Mouse (Mus musculus): ENCODE measurements around the gene Ubxn11. TPM values are rescaled to one million over a fixed set of nuclear protein-coding genes. Genes with fewer than 3 reads are reported as not detected.
A peak's percentile ranks its signal among the peaks of the same experiment; 100 is the strongest.

Ubxn11 gene
- total and polyA plus RNA-seq, 3 experiments: 6.0 to 38.8 (median 18.8) TPM

- peak overlapping the region; percentile 58 for H3K4me2 ChIP-seq (ENCODE audit: insufficient read depth, low read depth, poor library complexity, severe bottlenecking)
- in situ Hi-C loops (cut with MboI; ENCODE audit: low pct_ligation_motif_present, low pct_unique_long_range_greater_than_20kb, low sequenced_read_pairs): loop anchor here (25.0 kb wide), 1 partner anchor 495 kb away; the partner anchor contains the start of gene Gpn2
- peaks cover 4% of the 10 kb centered on the region for H3K9me3 ChIP-seq (replicated peaks; ENCODE audit: low read length)
- no peak for DNase-seq (ENCODE audit: extremely low read depth)
- dilution Hi-C loops (cut with MboI; ENCODE audit: extremely low pct_ligation_motif_present, extremely low pct_unique_long_range_greater_than_20kb, low sequenced_read_pairs): no loop called here
- peak overlapping the region; percentile 71 for H3K9ac ChIP-seq (ENCODE audit: insufficient read depth, low read depth)
- H3K79me2 ChIP-seq (replicated peaks; ENCODE audit: control insufficient read depth, extremely low read depth, insufficient read depth, poor library complexity, severe bottlenecking): no peaks in the 10 kb centered on the region
- H3K4me1 ChIP-seq (ENCODE audit: control insufficient read depth in 1 of 2, insufficient read depth in 2 of 2): peaks cover 4 to 28% of the 10 kb centered on the region in 2 experiments
- no peaks in the 10 kb centered on the region for H3K27me3 ChIP-seq (replicated peaks)
- peak overlapping the region; percentile 18; the same call in 1 of the 2 replicates for H3K27ac ChIP-seq (ENCODE audit: insufficient read depth, low read depth)
- H3K4me3 ChIP-seq (replicated peaks in 1 of 3; ENCODE audit: low read depth in 2 of 3, low read length in 2 of 3, poor library complexity in 1 of 3): peak overlapping the region; percentile 52 to 60 (median 56)
- no peak for TF ChIP-seq ZKSCAN1 (IDR thresholded peaks at IDR 0.05; ENCODE audit: borderline replicate concordance, low read depth, low read length)
- TF ChIP-seq NELFE (IDR thresholded peaks at IDR 0.05; ENCODE audit: low read depth, low read length): no peak
- TF ChIP-seq PAX5 (IDR thresholded peaks at IDR 0.05; ENCODE audit: low read length): no peak
- no peak for TF ChIP-seq MAX (IDR thresholded peaks at IDR 0.05; ENCODE audit: low read length)
- no peak for TF ChIP-seq ETS1 (conservative IDR thresholded peaks at IDR 0.05; ENCODE audit: low read depth, low read length)
- TF ChIP-seq CHD2 (IDR thresholded peaks at IDR 0.05; ENCODE audit: low read length): no peak
- TF ChIP-seq ZC3H11A (IDR thresholded peaks at IDR 0.05; ENCODE audit: low read depth, low read length): no peak
- no peak for TF ChIP-seq ZNF384 (IDR thresholded peaks at IDR 0.05; ENCODE audit: low read depth, low read length)
- TF ChIP-seq GABPA (IDR thresholded peaks at IDR 0.05; ENCODE audit: insufficient replicate concordance, low read depth, low read length): no peak
- no peak for TF ChIP-seq TBP (conservative IDR thresholded peaks at IDR 0.05; ENCODE audit: low read depth, low read length)
- no peak for TF ChIP-seq USF2 (conservative IDR thresholded peaks at IDR 0.05; ENCODE audit: low read depth, low read length)
- no peak for TF ChIP-seq RCOR1 (conservative IDR thresholded peaks at IDR 0.05; ENCODE audit: low read depth, low read length)
- TF ChIP-seq JUND (conservative IDR thresholded peaks at IDR 0.05; ENCODE audit: low read depth, low read length): no peak
- TF ChIP-seq MXI1 (IDR thresholded peaks at IDR 0.05; ENCODE audit: low read depth, low read length): no peak
- no peak for TF ChIP-seq MYC (IDR thresholded peaks at IDR 0.05; ENCODE audit: low read depth, low read length)
- no peak for TF ChIP-seq UBTF (IDR thresholded peaks at IDR 0.05; ENCODE audit: low read depth, low read length)
- no peak for TF ChIP-seq ELF1 (IDR thresholded peaks at IDR 0.05; ENCODE audit: low read depth, low read length)
- no peak for TF ChIP-seq NRF1 (IDR thresholded peaks at IDR 0.05; ENCODE audit: low read depth, low read length)
- TF ChIP-seq MEF2A (IDR thresholded peaks at IDR 0.05; ENCODE audit: borderline replicate concordance, low read depth, low read length): no peak
- TF ChIP-seq IRF4 (IDR thresholded peaks at IDR 0.05; ENCODE audit: low read depth, low read length): no peak
- peaks cover 3 to 22% of the 10 kb centered on the region in 2 experiments for H3K36me3 ChIP-seq (replicated peaks in 1 of 2; ENCODE audit: control insufficient read depth in 1 of 2, insufficient read depth in 1 of 2, low read length in 1 of 2)
Observed at GRCm38 (mm10) chr4:134082460-134082859, 19.9 kb upstream of the Ubxn11 start.

GRCm38 (mm10) chr4:134084999-134085398, 17.4 kb upstream of the Ubxn11 start:
- DNase-seq (ENCODE audit: extremely low read depth): no peak
- H3K27ac ChIP-seq (ENCODE audit: insufficient read depth, low read depth): no peak overlapping the region
- in situ Hi-C loops (cut with MboI; ENCODE audit: low pct_ligation_motif_present, low pct_unique_long_range_greater_than_20kb, low sequenced_read_pairs): loop anchor here (25.0 kb wide), 1 partner anchor 498 kb away; the partner anchor contains the start of gene Gpn2
- TF ChIP-seq CTCF (conservative IDR thresholded peaks at IDR 0.05 in 1 of 2, IDR thresholded peaks at IDR 0.05 in 1 of 2; ENCODE audit: low read depth in 2 of 2, low read length in 2 of 2) (peak; percentile 10 to 59; a peak in 2 of 4 replicates), PAX5 (IDR thresholded peaks at IDR 0.05; ENCODE audit: low read length) (no peak)
- peaks cover 15 to 44% of the 10 kb centered on the region in 2 experiments for H3K36me3 ChIP-seq (replicated peaks in 1 of 2; ENCODE audit: control insufficient read depth in 1 of 2, insufficient read depth in 1 of 2, low read length in 1 of 2)
- H3K9ac ChIP-seq (ENCODE audit: insufficient read depth, low read depth): no peak overlapping the region
- H3K9me3 ChIP-seq (replicated peaks; ENCODE audit: low read length): peaks cover 4% of the 10 kb centered on the region
- H3K27me3 ChIP-seq (replicated peaks): no peaks in the 10 kb centered on the region
- no peaks in the 10 kb centered on the region for H3K79me2 ChIP-seq (replicated peaks; ENCODE audit: control insufficient read depth, extremely low read depth, insufficient read depth, poor library complexity, severe bottlenecking)
- no peak overlapping the region for H3K4me3 ChIP-seq (replicated peaks in 1 of 3; ENCODE audit: low read depth in 2 of 3, low read length in 2 of 3, poor library complexity in 1 of 3)
- H3K4me1 ChIP-seq (ENCODE audit: control insufficient read depth in 1 of 2, insufficient read depth in 2 of 2): peaks cover 4 to 32% of the 10 kb centered on the region in 2 experiments
- dilution Hi-C loops (cut with MboI; ENCODE audit: extremely low pct_ligation_motif_present, extremely low pct_unique_long_range_greater_than_20kb, low sequenced_read_pairs): no loop called here
- no peak overlapping the region for H3K4me2 ChIP-seq (ENCODE audit: insufficient read depth, low read depth, poor library complexity, severe bottlenecking)

Data from CH12.LX (cell line).